In the genomic region with DNA sequence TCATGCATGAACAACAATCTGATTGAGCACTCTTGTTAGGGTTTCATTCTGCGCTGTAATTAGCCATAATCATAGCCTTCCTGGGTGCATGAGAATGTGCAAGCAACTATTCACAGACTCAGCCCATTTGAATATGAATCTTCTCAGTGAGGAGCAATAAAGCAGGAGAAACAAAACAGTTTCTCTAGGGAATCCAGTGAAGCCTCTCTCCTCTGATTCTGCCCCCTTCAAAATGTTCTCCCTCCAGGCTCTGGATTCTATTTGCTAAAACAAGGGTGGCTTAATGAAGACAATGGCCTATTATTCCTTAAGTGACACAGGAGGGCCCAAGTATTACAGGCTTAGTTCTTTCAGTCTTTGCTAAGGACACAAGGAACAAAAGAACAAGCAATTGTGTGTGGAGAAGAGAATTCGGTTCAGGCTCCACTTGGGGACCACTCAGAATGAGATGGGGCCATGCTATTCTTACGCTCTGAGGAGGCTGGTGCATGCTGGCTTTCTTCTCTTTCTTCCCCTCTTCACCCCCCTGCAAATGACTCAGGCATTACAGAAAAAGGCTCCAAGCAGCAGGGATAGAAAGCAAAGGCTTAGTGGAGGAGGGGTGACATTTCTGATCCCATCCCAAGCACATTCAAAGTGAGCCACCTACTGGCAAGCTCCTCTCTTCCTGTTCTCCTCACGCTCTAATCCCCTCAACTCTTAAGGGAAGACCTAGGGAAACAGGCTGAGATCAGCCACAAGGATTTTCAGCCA, we compare ENCODE assay signal across 8 mouse cellular contexts.
DNase-seq lines count a peak whose midpoint lies in the region; ATAC-seq and TF ChIP-seq lines count a peak whose summit lies in the region.

No protein-coding gene starts in this region.

- no peak for TF ChIP-seq POLR2A in liver, adult 2 months (IDR thresholded peaks at IDR 0.05; ENCODE audit: extremely low read depth, insufficient read depth, low read length)

- H3K9me3 ChIP-seq in liver, embryonic 12.5 days (replicated peaks), result no peaks in the 10 kb centered on the region
- H3K9me3 ChIP-seq in embryonic facial prominence, embryonic 14.5 days (ENCODE audit: control insufficient read depth, low read length), result no peaks in the 10 kb centered on the region
- H3K9me3 ChIP-seq in heart, embryonic 12.5 days (replicated peaks), result no peaks in the 10 kb centered on the region
- no peaks in the 10 kb centered on the region for H3K9me3 ChIP-seq in kidney, embryonic 16.5 days (ENCODE audit: low read length)
- H3K9me3 ChIP-seq in limb, embryonic 13.5 days, result no peaks in the 10 kb centered on the region
- no peaks in the 10 kb centered on the region for H3K9me3 ChIP-seq in neural tube, embryonic 12.5 days

- WGBS in liver, adult 2 months, result 57% methylated on average over 4 of the region's 4 CpGs
- WGBS in liver, embryonic 12.5 days (ENCODE audit: insufficient replicate concordance), result 42% methylated on average over 4 of the region's 4 CpGs
- 28% methylated on average over 4 of the region's 4 CpGs for WGBS in embryonic facial prominence, embryonic 14.5 days
- WGBS in heart, embryonic 12.5 days, result 28% methylated on average over 4 of the region's 4 CpGs
- WGBS in kidney, embryonic 16.5 days, result 27% methylated on average over 4 of the region's 4 CpGs
- 35% methylated on average over 4 of the region's 4 CpGs for WGBS in limb, embryonic 13.5 days
- 6% methylated on average over 4 of the region's 4 CpGs for WGBS in neural tube, embryonic 12.5 days

- H3K27me3 ChIP-seq in liver, adult 2 months (ENCODE audit: control insufficient read depth, insufficient read depth, low read length), result no peaks in the 10 kb centered on the region
- H3K27me3 ChIP-seq in liver, embryonic 12.5 days (replicated peaks), result no peaks in the 10 kb centered on the region
- no peaks in the 10 kb centered on the region for H3K27me3 ChIP-seq in embryonic facial prominence, embryonic 14.5 days (replicated peaks; ENCODE audit: control insufficient read depth, insufficient read depth, low read length)
- H3K27me3 ChIP-seq in heart, embryonic 12.5 days (replicated peaks), result no peaks in the 10 kb centered on the region
- H3K27me3 ChIP-seq in kidney, embryonic 16.5 days (ENCODE audit: insufficient read depth, low read length), result no peaks in the 10 kb centered on the region
- 0 out of 2 replicates have a peak, but pooled peaks cover 8% of the 10 kb centered on the region for H3K27me3 ChIP-seq in limb, embryonic 13.5 days
- H3K27me3 ChIP-seq in neural tube, embryonic 12.5 days (replicated peaks), result no peaks in the 10 kb centered on the region

- H3K79me2 ChIP-seq in liver, adult 2 months (ENCODE audit: control insufficient read depth, insufficient read depth, low read length), result no peaks in the 10 kb centered on the region

- peak; percentile 44 for TF ChIP-seq CTCF in liver, adult 2 months (IDR thresholded peaks at IDR 0.05; ENCODE audit: low read depth, low read length)

- H3K4me2 ChIP-seq in liver, embryonic 12.5 days, result no peak overlapping the region
- H3K4me2 ChIP-seq in embryonic facial prominence, embryonic 14.5 days (ENCODE audit: low read depth, low read length), result no peak overlapping the region
- no peak overlapping the region for H3K4me2 ChIP-seq in heart, embryonic 12.5 days
- no peak overlapping the region for H3K4me2 ChIP-seq in kidney, embryonic 16.5 days (replicated peaks; ENCODE audit: low read depth, low read length)
- no peak overlapping the region for H3K4me2 ChIP-seq in limb, embryonic 13.5 days (replicated peaks)
- peak overlapping the region; percentile 13; the same call in 1 of the 2 replicates for H3K4me2 ChIP-seq in neural tube, embryonic 12.5 days (replicated peaks)

- H3K27ac ChIP-seq in liver, adult 2 months (replicated peaks; ENCODE audit: insufficient read depth, low read depth, low read length), result no peak overlapping the region
- no peak overlapping the region for H3K27ac ChIP-seq in liver, embryonic 12.5 days
- H3K27ac ChIP-seq in embryonic facial prominence, embryonic 14.5 days (replicated peaks; ENCODE audit: low read depth, low read length), result no peak overlapping the region
- H3K27ac ChIP-seq in heart, embryonic 12.5 days (ENCODE audit: poor library complexity, severe bottlenecking), result no peak overlapping the region; the same call in 1 of the 2 replicates
- no peak overlapping the region for H3K27ac ChIP-seq in kidney, embryonic 16.5 days (ENCODE audit: low read length)
- H3K27ac ChIP-seq in limb, embryonic 13.5 days, result no peak overlapping the region
- H3K27ac ChIP-seq in neural tube, embryonic 12.5 days, result peak overlapping the region; percentile 71

- H3K4me3 ChIP-seq in liver, adult 2 months (ENCODE audit: insufficient read depth, low read depth, low read length), result no peak overlapping the region
- H3K4me3 ChIP-seq in liver, embryonic 12.5 days, result no peak overlapping the region
- no peak overlapping the region for H3K4me3 ChIP-seq in embryonic facial prominence, embryonic 14.5 days (ENCODE audit: low read depth, low read length)
- H3K4me3 ChIP-seq in heart, embryonic 12.5 days, result no peak overlapping the region
- no peak overlapping the region for H3K4me3 ChIP-seq in kidney, embryonic 16.5 days (ENCODE audit: low read length)
- no peak overlapping the region for H3K4me3 ChIP-seq in limb, embryonic 13.5 days
- H3K4me3 ChIP-seq in neural tube, embryonic 12.5 days, result no peak overlapping the region

- peak; percentile 56 for DNase-seq in liver, adult 2 months (ENCODE audit: extremely low read depth, low read depth, low spot score)
- DNase-seq in embryonic facial prominence, embryonic 14.5 days (ENCODE audit: low spot score), result peak; percentile 91
- DNase-seq in yolk sac, embryonic 10.5 days (ENCODE audit: low spot score), result peak; percentile 31

- no peak overlapping the region for H3K9ac ChIP-seq in liver, adult 2 months (ENCODE audit: low read depth, low read length)
- H3K9ac ChIP-seq in liver, embryonic 12.5 days, result no peak overlapping the region
- no peak overlapping the region for H3K9ac ChIP-seq in embryonic facial prominence, embryonic 14.5 days (ENCODE audit: low read depth, low read length)
- no peak overlapping the region for H3K9ac ChIP-seq in heart, embryonic 12.5 days
- H3K9ac ChIP-seq in kidney, embryonic 16.5 days (replicated peaks; ENCODE audit: low read length), result no peak overlapping the region
- H3K9ac ChIP-seq in limb, embryonic 13.5 days, result no peak overlapping the region
- no peak overlapping the region for H3K9ac ChIP-seq in neural tube, embryonic 12.5 days

- no peak for ATAC-seq in liver, embryonic 12.5 days
- ATAC-seq in embryonic facial prominence, embryonic 14.5 days (ENCODE audit: low read depth), result peak; percentile 82
- ATAC-seq in heart, embryonic 12.5 days (ENCODE audit: insufficient number of reproducible peaks, low FRiP score), result peak; percentile 67
- peak; percentile 88 for ATAC-seq in kidney, embryonic 16.5 days (ENCODE audit: low FRiP score, low TSS enrichment)
- peak; percentile 83; the same call in 1 of the 2 replicates for ATAC-seq in limb, embryonic 13.5 days (ENCODE audit: low FRiP score, low read depth)
- ATAC-seq in neural tube, embryonic 12.5 days (ENCODE audit: low FRiP score, low read depth), result peak; percentile 92

- H3K4me1 ChIP-seq in liver, adult 2 months (ENCODE audit: control insufficient read depth, insufficient read depth, low read length), result peaks cover 2% of the 10 kb centered on the region; the same call in 1 of the 2 replicates
- no peaks in the 10 kb centered on the region for H3K4me1 ChIP-seq in liver, embryonic 12.5 days
- peaks cover 5% of the 10 kb centered on the region; the same call in 1 of the 2 replicates for H3K4me1 ChIP-seq in embryonic facial prominence, embryonic 14.5 days (ENCODE audit: control insufficient read depth, insufficient read depth, low read length)
- H3K4me1 ChIP-seq in heart, embryonic 12.5 days (replicated peaks), result peaks cover 17% of the 10 kb centered on the region
- H3K4me1 ChIP-seq in kidney, embryonic 16.5 days (ENCODE audit: insufficient read depth, low read length), result peaks cover 5% of the 10 kb centered on the region; the same call in 1 of the 2 replicates
- H3K4me1 ChIP-seq in limb, embryonic 13.5 days, result peaks cover 9% of the 10 kb centered on the region
- H3K4me1 ChIP-seq in neural tube, embryonic 12.5 days, result peaks cover 6% of the 10 kb centered on the region; the same call in 1 of the 2 replicates

- H3K36me3 ChIP-seq in liver, adult 2 months (ENCODE audit: control insufficient read depth, insufficient read depth, low read length), result no peaks in the 10 kb centered on the region
- no peaks in the 10 kb centered on the region for H3K36me3 ChIP-seq in liver, embryonic 12.5 days
- no peaks in the 10 kb centered on the region for H3K36me3 ChIP-seq in embryonic facial prominence, embryonic 14.5 days (ENCODE audit: control insufficient read depth, insufficient read depth, low read length)
- no peaks in the 10 kb centered on the region for H3K36me3 ChIP-seq in heart, embryonic 12.5 days
- no peaks in the 10 kb centered on the region for H3K36me3 ChIP-seq in kidney, embryonic 16.5 days (ENCODE audit: insufficient read depth, low read length)
- no peaks in the 10 kb centered on the region for H3K36me3 ChIP-seq in limb, embryonic 13.5 days
- H3K36me3 ChIP-seq in neural tube, embryonic 12.5 days, result no peaks in the 10 kb centered on the region

Comparison
In these comparisons a context has a peak if more than half of its experiments do, and no peak if none do; other contexts are left out.
1. DNase-seq: peak in every context shown above with its lines; median percentile 91 in embryonic facial prominence, embryonic 14.5 days; 56 in liver, adult 2 months; 31 in yolk sac, embryonic 10.5 days.